Mouse (Mus musculus): ENCODE measurements around the gene Sgcd.

DNA sequence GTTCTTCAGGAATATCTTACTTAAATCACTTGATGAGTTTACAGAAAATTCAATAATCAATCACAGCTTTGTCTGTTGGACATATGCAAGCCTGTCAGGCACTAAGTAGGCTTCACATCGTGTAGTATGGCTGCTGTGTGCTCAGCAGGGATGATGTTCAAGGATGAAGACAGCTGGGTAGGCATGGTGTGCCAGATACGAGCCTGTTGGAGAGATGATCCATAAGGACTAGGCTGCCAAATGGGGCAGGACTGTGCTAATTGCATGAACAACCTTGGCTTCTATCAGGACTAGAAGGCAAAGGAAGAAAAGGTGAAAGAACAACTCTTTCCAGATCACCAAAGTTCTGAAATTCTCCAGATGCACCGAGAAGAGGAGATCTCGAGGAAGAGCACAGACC is 939.0 kb downstream of the Sgcd start:
- TF ChIP-seq CTCF (IDR thresholded peaks at IDR 0.05; ENCODE audit: control insufficient read depth, insufficient read depth, low read length), result no peak
- no peak for TF ChIP-seq POLR2A (IDR thresholded peaks at IDR 0.05; ENCODE audit: borderline replicate concordance, control insufficient read depth, low read depth, low read length)
